Mouse (Mus musculus): ENCODE results near the gene Atf3. TPM values are rescaled to one million over a fixed set of nuclear protein-coding genes. Genes with fewer than 3 reads are reported as not detected.

Atf3 gene
- total and polyA plus RNA-seq, 2 experiments: 0.55 to 0.81 TPM

DNA sequence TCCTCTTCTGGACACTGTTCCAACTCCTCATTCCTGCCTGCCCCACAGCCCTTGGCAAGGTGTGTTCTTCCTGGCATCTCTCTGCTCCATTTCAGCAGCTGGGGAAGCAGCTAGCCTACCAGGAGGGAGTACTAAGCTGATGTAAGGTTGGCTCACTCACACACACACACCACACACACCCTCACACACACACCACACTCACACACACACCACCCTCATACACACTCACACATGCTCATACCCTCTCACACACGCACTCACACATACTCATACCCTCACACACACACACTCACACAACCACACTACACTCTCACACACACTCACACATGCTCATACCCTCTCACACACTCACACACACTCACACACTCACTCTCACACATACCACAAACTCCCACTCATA is 1.9 kb upstream of the Atf3 start:
- TF ChIP-seq POLR2A (IDR thresholded peaks at IDR 0.05; ENCODE audit: extremely low read depth, insufficient read depth, low read length) (no peak), CTCF (IDR thresholded peaks at IDR 0.05; ENCODE audit: low read depth, low read length) (no peak)
- whole genome bisulfite sequencing: 90% methylated on average over 1 of the region's 1 CpGs
- Histone ChIP-seq H3K4me3 (ENCODE audit: insufficient read depth, low read depth, low read length) (no peak overlapping the region), H3K36me3 (ENCODE audit: control insufficient read depth, insufficient read depth, low read length) (no peaks in the 10 kb centered on the region), H3K79me2 (ENCODE audit: control insufficient read depth, insufficient read depth, low read length) (no peaks in the 10 kb centered on the region), H3K9ac (ENCODE audit: low read depth, low read length) (no peak overlapping the region), H3K4me1 (ENCODE audit: control insufficient read depth, insufficient read depth, low read length) (0 out of 2 replicates have a peak, but pooled peaks cover 2% of the 10 kb centered on the region), H3K27ac (replicated peaks; ENCODE audit: insufficient read depth, low read depth, low read length) (no peak overlapping the region), H3K27me3 (ENCODE audit: control insufficient read depth, insufficient read depth, low read length) (peaks cover 5% of the 10 kb centered on the region; the same call in 1 of the 2 replicates)
- no peak for DNase-seq (ENCODE audit: extremely low read depth, low read depth, low spot score)

DNA sequence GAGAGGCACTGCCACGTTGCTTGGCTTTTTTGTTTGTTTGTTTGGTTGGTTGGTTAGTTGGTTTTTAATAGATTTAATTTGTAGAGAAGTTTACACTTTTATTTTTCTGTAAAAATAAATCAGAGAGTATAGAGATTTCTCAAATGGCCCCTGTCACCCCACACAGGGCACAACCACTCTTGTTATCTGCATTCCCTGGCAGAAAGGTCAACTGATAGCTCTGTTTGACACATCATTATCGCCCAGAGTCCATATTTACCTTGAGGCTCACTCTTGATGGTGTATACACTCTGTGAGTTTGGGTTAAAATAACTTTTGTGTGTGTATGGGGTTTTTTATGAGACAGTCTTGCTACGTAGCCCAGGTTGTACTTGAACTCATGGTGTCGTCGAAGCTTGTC is 744 bp upstream of the Atf3 start:
- TF ChIP-seq POLR2A (IDR thresholded peaks at IDR 0.05; ENCODE audit: extremely low read depth, insufficient read depth, low read length): no peak
- no peak for TF ChIP-seq CTCF (IDR thresholded peaks at IDR 0.05; ENCODE audit: low read depth, low read length)
- H3K36me3 ChIP-seq (ENCODE audit: control insufficient read depth, insufficient read depth, low read length): no peaks in the 10 kb centered on the region
- no peaks in the 10 kb centered on the region for H3K4me1 ChIP-seq (ENCODE audit: control insufficient read depth, insufficient read depth, low read length)
- H3K9ac ChIP-seq (ENCODE audit: low read depth, low read length): no peak overlapping the region
- H3K27ac ChIP-seq (replicated peaks; ENCODE audit: insufficient read depth, low read depth, low read length): no peak overlapping the region
- 44% methylated on average over 5 of the region's 5 CpGs for WGBS
- no peak overlapping the region for H3K4me3 ChIP-seq (ENCODE audit: insufficient read depth, low read depth, low read length)
- DNase-seq (ENCODE audit: extremely low read depth, low read depth, low spot score): no peak
- H3K79me2 ChIP-seq (ENCODE audit: control insufficient read depth, insufficient read depth, low read length): no peaks in the 10 kb centered on the region
- peaks cover 5% of the 10 kb centered on the region; the same call in 1 of the 2 replicates for H3K27me3 ChIP-seq (ENCODE audit: control insufficient read depth, insufficient read depth, low read length)

DNA sequence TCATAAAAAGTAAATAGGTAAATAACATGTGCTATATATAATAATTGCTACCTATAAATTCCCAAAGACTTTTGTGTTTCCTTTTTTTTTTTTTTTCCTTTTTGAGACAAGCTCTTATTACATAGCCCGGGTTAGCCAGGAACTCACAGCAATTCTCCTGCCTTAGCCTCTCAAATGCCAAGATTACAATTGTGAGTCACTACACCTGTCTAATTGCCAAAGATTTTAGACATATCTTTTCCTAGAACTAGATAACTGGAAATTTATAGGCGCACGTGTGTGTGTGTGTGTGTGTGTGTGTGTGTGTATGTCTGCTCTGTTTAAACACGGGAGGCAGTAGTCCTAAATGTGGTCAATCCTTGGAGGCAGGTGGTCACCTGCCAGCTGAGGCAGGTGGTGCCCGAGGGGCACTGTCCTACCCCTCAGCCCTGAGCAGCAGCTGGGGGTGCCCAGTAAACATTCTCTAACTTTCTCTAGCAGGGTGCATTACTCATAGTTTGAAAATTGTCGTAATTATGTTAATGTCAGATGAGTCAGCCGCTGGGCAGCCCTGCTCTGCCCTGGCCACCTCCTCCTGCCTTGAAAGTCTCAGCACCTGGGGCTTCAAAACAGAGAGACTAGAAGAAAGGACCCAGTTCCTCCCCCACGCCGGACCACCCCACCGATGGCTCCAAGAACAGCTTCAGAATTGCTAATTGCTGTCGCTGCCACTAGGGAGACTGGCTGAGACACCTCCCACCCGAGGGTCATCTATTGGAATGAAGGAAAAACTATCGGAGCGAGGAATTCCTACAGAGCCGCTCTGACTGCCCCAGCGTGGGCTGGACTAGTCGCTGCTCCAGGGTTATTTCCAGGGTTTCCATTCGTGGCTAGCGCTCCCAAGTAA is 1.8 kb downstream of the Atf3 start:
- WGBS: 33% methylated on average over 19 of the region's 19 CpGs
- TF ChIP-seq CTCF (IDR thresholded peaks at IDR 0.05; ENCODE audit: low read depth, low read length): no peak
- TF ChIP-seq POLR2A (IDR thresholded peaks at IDR 0.05; ENCODE audit: extremely low read depth, insufficient read depth, low read length): no peak
- Histone ChIP-seq H3K79me2 (ENCODE audit: control insufficient read depth, insufficient read depth, low read length) (no peaks in the 10 kb centered on the region), H3K27ac (replicated peaks; ENCODE audit: insufficient read depth, low read depth, low read length) (no peak overlapping the region), H3K9ac (ENCODE audit: low read depth, low read length) (no peak overlapping the region), H3K36me3 (ENCODE audit: control insufficient read depth, insufficient read depth, low read length) (no peaks in the 10 kb centered on the region), H3K4me3 (ENCODE audit: insufficient read depth, low read depth, low read length) (no peak overlapping the region), H3K4me1 (ENCODE audit: control insufficient read depth, insufficient read depth, low read length) (no peaks in the 10 kb centered on the region), H3K27me3 (ENCODE audit: control insufficient read depth, insufficient read depth, low read length) (peaks cover 5% of the 10 kb centered on the region; the same call in 1 of the 2 replicates)
- no peak for DNase-seq (ENCODE audit: extremely low read depth, low read depth, low spot score)

DNA sequence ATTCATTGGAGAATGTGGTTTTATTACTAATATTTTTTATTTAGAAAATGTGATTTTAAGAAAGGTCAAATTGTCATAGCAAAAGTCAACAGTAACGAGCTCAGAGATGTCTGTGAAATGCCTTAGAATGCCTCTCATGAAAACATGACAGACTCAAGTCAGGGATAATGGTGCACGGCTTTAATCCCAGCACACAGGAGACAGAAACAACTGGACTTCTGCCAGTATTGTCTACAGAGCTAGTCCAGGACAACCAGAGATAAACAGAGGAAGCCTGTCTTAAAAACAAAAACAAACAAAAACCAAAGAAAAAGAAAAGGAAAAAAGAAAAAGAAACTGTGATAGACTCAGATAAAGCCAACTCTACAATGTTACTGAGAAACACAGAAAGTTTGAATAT is 6.7 kb downstream of the Atf3 start:
- TF ChIP-seq POLR2A (IDR thresholded peaks at IDR 0.05; ENCODE audit: extremely low read depth, insufficient read depth, low read length) (no peak), CTCF (IDR thresholded peaks at IDR 0.05; ENCODE audit: low read depth, low read length) (no peak)
- Histone ChIP-seq H3K4me3 (ENCODE audit: insufficient read depth, low read depth, low read length) (no peak overlapping the region), H3K36me3 (ENCODE audit: control insufficient read depth, insufficient read depth, low read length) (no peaks in the 10 kb centered on the region), H3K9ac (ENCODE audit: low read depth, low read length) (no peak overlapping the region), H3K27ac (replicated peaks; ENCODE audit: insufficient read depth, low read depth, low read length) (no peak overlapping the region), H3K4me1 (ENCODE audit: control insufficient read depth, insufficient read depth, low read length) (no peaks in the 10 kb centered on the region), H3K79me2 (ENCODE audit: control insufficient read depth, insufficient read depth, low read length) (no peaks in the 10 kb centered on the region), H3K27me3 (ENCODE audit: control insufficient read depth, insufficient read depth, low read length) (no peaks in the 10 kb centered on the region)
- 76% methylated on average over 2 of the region's 2 CpGs for WGBS
- DNase-seq (ENCODE audit: extremely low read depth, low read depth, low spot score): no peak

DNA sequence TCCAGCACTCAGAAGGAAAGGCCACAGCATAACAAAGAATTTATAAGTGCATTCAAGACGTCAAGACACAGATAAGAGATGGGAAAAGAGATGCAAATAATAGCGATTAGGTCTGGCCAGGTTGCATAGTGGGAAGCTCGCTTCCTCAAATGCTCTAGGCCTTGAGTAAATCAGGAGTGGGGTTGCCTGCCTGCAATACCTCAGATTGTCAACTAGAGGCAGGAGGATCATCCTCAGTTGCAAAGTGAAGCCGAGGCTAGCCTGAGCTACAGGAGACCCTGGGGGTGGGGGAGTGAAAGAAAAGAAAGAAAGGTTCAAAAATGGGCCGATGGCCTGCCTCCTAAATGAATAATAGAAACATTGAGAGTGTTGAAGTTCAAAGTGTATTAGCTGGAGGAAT is 12.0 kb downstream of the Atf3 start:
- Histone ChIP-seq H3K27ac (replicated peaks; ENCODE audit: insufficient read depth, low read depth, low read length) (no peak overlapping the region), H3K36me3 (ENCODE audit: control insufficient read depth, insufficient read depth, low read length) (no peaks in the 10 kb centered on the region), H3K9ac (ENCODE audit: low read depth, low read length) (no peak overlapping the region), H3K4me3 (ENCODE audit: insufficient read depth, low read depth, low read length) (no peak overlapping the region), H3K4me1 (ENCODE audit: control insufficient read depth, insufficient read depth, low read length) (no peaks in the 10 kb centered on the region), H3K79me2 (ENCODE audit: control insufficient read depth, insufficient read depth, low read length) (no peaks in the 10 kb centered on the region), H3K27me3 (ENCODE audit: control insufficient read depth, insufficient read depth, low read length) (no peaks in the 10 kb centered on the region)
- TF ChIP-seq CTCF (IDR thresholded peaks at IDR 0.05; ENCODE audit: low read depth, low read length): no peak
- TF ChIP-seq POLR2A (IDR thresholded peaks at IDR 0.05; ENCODE audit: extremely low read depth, insufficient read depth, low read length): no peak
- no peak for DNase-seq (ENCODE audit: extremely low read depth, low read depth, low spot score)
- 80% methylated on average over 5 of the region's 5 CpGs for WGBS

DNA sequence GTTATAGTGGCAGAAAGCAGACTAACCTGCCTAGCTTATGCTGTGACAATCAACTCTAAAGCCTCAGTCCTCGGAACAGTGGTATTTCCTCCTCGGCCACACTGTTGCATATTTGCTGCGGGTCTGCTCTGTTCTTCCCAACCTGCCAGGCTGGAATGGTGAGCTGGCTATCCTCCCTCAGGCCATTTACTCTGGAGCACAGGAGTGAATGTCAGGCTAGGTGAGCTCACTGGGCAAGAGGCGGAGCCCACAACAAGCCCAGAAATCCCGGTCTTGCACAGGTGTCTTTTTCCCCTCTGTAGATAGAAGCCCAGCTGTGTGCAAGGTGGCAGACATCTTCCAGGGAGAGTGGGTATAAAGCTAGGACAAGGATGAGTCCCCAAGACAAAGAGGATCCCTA is 13.0 kb downstream of the Atf3 start:
- H3K36me3 ChIP-seq (ENCODE audit: control insufficient read depth, insufficient read depth, low read length): no peaks in the 10 kb centered on the region
- no peaks in the 10 kb centered on the region for H3K4me1 ChIP-seq (ENCODE audit: control insufficient read depth, insufficient read depth, low read length)
- no peak for TF ChIP-seq CTCF (IDR thresholded peaks at IDR 0.05; ENCODE audit: low read depth, low read length)
- TF ChIP-seq POLR2A (IDR thresholded peaks at IDR 0.05; ENCODE audit: extremely low read depth, insufficient read depth, low read length): no peak
- no peak overlapping the region for H3K27ac ChIP-seq (replicated peaks; ENCODE audit: insufficient read depth, low read depth, low read length)
- no peaks in the 10 kb centered on the region for H3K79me2 ChIP-seq (ENCODE audit: control insufficient read depth, insufficient read depth, low read length)
- no peaks in the 10 kb centered on the region for H3K27me3 ChIP-seq (ENCODE audit: control insufficient read depth, insufficient read depth, low read length)
- no peak overlapping the region for H3K4me3 ChIP-seq (ENCODE audit: insufficient read depth, low read depth, low read length)
- 68% methylated on average over 5 of the region's 5 CpGs for WGBS
- DNase-seq (ENCODE audit: extremely low read depth, low read depth, low spot score): no peak
- H3K9ac ChIP-seq (ENCODE audit: low read depth, low read length): no peak overlapping the region
